Mouse (Mus musculus) kidney, postnatal 36 days (tissue): Measurements from ENCODE around the gene Cfap97d1.

ENCODE experiments used
- DNase-seq, 2 experiments: peaks; one replicate each; pipeline ENCODE4 v3.0.0; 2021 to 2022; ENCODE audit warnings: mixed read lengths in 2 of 2

Gene Cfap97d1

DNA sequence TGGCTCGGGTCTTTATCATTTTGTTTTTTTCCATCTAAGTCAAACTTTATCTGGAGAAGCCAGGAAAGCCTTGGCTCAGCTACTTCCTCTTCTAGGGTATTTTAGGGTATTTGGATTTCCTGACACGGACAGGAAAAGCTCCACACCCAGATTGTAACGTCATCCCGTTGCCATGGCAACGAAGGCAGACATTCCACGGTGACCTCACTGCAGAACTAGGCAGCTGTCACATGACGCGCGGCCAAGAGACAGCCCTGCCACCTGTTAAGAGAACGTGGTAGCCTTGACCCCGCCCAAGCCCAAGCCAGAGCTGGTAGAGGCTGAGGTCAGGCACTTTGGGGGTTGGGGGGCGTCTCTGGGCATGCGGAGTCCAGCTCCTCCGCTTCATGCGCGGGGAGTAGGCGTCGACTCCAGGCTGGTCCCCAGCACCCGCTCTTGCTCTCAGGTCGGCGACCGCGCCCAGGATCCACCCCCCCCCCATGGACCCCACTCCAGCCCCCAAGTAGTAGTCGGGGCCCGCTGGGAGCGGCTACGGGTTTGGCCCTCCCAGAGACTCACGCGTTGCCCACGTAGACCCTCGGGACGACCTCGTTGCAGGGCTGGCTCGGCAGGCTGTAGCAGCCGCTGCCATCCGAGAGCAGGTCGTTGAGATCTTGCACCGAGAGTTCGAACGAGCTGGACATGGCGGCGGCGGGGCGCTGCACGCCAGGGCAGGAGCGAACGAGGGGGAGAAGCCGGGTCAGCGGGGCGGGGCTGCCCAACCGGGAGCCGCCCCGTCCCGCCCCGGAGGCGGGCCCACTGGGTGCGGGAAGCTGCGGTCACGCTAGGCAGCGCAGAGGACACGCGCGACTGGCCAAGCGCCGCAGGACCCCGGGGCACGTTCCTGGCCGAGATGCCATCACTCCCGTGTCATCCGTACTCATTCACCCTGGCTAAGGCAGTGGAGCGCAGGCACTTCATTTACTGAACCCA is at the start of gene Cfap97d1:
Gene Cfap97d1, plus strand, starts transcription at position 226 of the 972 bp plus-strand sequence.
- peak; percentile 97 to 98 for DNase-seq

DNA sequence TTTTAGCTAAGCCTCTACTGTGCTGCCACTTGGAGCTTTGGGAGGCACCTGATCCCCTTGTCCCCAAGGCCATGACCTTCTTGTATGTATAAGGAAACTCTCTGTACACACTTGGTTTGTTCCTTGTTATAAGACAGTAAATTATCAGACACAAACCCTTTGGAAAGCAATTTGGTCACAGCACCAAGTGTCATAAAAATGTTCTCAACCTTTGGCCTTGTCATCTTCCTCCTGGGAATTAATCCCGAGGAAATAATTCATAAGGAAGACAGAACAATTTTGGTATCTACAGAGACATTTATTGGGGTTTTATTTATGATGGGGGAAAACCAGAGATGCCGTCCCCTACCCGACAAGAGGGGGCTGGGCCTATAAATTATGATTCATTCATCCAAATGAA is 48.3 kb upstream of the Cfap97d1 start:
- DNase-seq = peak in 1 of 2 experiments; percentile 24

- no peak for DNase-seq
Observed at GRCm38 (mm10) chr11:101936421-101936820, 47.7 kb upstream of the Cfap97d1 start.

DNA sequence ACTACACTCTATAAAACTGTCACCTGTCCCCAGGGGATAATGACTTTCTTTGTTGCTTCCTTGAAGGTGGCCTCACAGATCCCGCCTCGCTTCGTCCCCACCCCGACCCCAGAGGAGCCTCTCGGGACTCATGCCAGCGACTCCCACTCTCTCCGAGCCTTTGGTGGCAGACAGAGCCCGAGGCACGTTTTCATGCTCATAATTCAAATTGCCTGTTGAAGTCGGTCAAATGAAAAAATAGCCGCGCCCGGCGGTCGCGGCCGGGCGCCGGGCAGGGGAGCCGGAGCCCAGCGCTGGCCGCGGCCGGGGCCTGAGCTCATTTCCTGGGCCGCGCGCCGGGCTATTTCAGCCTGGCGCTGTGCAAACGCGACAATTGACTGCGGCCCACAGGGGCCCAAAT is 47.0 kb upstream of the Cfap97d1 start:
- DNase-seq = peak in 1 of 2 experiments; percentile 59

DNA sequence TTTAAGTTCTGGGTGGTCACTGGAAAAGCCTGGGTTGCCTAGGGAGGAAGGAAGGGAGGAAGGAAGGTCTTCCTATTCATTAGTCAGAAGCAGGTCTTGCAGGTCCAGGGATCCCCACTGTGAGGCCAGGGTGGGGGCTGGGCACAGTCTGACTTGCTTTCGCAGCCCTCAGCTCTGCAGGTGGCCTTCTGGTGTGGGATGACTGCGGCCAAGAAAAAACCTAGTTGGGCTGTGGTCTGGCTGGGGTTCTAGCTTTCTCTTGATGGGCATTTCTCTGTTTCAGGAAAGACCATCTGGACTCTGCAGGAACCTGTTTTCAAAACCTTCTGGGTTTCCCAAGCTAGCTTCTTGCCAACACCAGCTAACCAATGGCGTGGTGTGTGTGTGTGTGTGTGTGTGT is 41.0 kb upstream of the Cfap97d1 start:
- DNase-seq = no peak

DNA sequence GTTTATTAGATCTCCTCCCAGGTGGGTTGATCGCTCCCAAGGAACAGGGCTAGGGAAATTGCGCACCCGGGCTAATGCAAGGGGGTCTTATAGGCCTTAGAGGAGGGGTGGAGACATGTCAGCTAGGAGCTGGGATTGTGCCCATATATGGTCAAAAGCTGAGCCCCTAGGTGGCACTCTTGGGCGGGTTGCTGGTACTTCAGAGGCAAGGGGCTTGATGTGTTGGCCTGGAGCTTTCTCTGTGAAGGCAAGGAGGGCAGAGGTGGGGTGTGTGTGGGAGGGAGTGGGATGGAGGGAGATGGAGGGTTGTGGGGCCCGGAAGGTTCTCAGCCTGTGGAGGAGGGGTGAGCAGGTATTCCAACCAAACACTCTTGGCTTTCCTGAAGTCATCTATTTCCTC is 37.6 kb upstream of the Cfap97d1 start:
- no peak for DNase-seq

DNA sequence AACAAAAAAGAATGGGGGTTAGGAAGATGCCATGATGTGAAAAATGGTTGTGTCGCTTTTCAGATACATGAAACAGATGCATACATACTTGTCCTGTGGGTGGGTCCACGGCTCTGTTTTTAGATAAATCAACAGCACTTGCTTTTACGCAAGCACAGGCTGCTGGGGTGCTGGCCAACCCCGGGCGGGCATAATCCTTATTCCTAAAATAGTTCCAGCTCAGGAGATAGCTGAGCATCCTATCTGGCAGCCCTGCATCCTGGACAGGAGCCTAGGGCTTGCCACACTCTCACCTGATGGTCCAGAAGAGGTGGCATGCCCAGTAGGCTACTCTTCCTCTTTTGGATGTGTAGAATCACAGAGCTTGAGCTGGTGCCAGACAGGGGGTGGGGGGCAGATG is 34.1 kb upstream of the Cfap97d1 start:
- no peak for DNase-seq

GRCm38 (mm10) chr11:101952541-101953341 is 31.3 kb upstream of the Cfap97d1 start:
- peak; percentile 80 to 87 for DNase-seq

DNA sequence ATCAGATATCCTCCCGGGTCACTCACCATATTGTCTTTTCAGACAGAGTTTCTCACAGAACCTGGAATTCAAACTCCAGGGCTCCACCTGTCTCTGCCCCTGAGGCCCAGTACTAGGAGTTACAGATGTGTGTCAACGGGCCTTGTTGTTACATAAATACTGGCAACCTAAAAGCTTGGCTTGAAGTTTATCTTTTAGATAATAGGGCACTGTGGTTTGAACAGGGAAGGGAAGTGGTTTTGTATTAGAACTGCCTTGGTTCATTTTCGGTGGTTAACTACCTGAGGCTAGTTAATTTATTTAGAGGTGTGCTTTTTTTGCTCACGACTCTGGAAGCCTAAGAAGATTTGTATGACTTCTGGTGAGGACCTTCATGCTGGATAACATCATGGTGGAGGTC is 30.6 kb upstream of the Cfap97d1 start:
- no peak for DNase-seq

GRCm38 (mm10) chr11:101957476-101957875 is 26.6 kb upstream of the Cfap97d1 start:
- DNase-seq = no peak

GRCm38 (mm10) chr11:101963043-101963442 is 21.0 kb upstream of the Cfap97d1 start:
- DNase-seq = no peak

- DNase-seq = peak in 1 of 2 experiments; percentile 57
Observed at GRCm38 (mm10) chr11:101963473-101964291, 20.4 kb upstream of the Cfap97d1 start.

DNA sequence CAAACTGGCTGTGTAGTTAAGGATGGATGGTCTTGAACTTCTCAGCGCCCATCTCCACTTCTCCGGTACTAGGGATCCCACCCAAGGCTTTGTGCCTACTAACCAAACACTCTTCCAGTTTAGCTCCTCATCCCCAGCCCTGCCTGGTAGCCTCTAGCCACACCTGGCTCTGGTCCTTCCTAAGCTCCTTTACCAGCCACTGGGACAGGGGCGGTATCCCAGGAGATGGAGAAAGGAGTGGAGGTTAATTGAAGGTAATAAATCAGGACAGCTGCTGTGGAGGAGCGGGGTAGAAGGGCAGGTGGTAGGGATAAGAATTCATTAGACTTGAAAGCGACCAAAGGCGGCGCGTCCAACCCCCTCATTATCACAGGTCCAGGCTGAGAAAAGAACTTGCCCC is 19.4 kb upstream of the Cfap97d1 start:
- DNase-seq = no peak

DNA sequence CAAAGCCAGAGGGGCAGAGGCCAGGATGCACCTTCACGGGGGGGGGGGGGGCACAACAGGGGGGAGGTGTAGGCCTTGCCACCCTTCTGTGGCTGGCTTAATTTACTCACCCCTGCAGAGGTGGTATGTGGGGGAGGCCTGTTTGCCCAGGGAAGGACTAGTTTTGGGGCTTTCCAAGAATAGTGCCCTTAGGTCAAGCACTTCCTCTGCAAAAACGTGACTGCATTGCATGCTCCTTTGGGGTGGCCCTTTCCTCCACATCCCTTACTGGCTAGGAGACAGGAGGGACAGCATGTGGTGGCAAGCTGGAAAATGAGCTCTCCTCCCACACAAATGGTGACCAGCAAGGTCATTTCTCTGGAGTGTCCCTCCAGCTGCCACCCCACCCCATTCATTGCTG is 18.5 kb upstream of the Cfap97d1 start:
- no peak for DNase-seq

DNA sequence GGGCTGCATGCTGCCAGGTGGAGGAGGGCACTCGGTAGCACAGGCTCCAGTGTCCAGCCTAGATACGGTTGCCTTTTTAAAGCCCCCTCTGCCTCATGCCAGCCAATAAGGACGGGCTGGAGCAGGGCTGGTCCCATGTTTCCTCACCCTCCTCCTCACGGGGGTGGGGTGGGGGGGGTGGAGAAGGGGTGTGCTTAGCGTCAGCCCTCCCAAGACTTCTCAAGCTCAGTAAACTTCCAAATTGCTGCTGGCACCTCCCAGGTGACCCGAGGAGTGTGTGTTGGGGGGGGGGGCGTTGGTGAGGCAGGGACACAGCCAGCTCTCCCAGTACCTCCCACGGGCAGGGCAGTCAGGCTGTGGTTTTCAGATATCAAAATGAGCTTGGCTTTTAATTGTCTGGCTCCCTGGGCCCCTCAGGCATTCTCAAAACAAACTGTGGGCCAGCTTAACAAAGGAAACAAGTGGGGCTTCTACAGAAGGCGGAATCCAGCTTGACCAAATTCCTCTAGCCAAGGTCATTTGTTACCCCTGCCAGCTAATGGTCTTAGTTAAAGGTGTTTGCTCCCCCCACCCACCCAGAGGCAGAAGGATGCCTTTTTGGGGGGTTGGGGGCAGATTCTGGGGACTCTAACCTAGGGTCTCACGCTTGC is 17.0 kb upstream of the Cfap97d1 start, which contains the start of gene Sost:
Gene Sost, minus strand, starts transcription at position 51 of the 650 bp plus-strand sequence.
- no peak for DNase-seq

DNA sequence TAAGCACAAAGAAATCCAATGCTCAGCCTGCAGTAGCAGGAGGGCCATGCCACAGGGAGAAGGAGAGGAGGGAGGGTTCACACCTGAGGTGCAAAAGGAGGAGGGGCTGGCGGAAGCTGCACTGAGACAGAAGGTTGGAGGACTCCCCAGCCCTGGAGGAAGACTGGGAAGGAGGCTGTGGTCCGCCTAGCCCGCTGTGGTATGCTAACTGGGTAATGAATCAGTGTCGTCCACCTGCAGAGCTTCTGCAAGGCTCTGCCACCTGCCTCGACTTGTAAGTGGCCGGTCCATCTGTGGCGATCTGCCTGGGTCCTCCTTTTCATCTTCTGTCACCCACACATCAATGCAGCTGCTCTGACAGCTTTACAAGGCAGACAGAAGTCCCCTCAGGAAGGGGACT is 15.8 kb upstream of the Cfap97d1 start:
- no peak for DNase-seq

DNA sequence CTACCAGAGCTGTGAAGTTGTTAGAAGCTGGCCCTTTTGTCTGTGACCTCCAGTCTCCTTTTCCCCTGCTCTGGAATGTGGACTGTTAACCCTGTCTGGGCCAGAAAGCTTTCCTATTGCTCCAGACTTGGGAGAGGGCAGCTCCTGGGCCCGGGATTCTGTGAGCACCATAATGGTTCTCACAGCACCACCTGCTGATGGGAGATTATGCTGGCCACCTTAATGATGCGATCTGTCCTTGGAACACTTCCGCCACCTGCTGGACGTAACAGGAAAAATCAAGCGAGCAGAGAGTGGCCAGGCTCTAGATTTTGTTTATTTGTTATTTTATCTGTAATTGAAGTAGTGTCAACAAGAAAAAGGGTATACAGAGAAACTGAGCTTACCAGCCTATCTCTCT is 15.3 kb upstream of the Cfap97d1 start:
- DNase-seq = peak; percentile 87 to 92

GRCm38 (mm10) chr11:101969835-101970234 is 14.2 kb upstream of the Cfap97d1 start:
- no peak for DNase-seq

DNA sequence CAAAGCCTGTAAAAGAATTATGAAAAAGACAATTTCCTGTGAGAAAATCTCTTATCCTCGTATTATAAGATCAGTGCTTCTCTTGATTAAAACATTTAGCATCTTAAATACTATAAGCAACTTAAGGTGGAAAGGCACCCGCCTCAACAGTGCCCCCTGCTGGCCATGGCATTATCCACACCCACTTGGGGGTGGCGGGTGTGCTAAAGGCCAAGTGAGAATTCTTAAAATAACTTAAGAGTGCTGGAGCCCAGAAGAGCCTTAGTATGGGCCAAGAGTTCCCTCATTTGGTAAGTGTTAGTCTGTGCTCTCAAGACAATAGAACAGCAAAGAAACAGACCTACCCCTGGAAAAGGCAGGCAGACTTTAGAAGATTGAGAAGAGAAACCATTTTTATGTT is 12.7 kb upstream of the Cfap97d1 start:
- peak in 1 of 2 experiments; percentile 77 for DNase-seq

DNA sequence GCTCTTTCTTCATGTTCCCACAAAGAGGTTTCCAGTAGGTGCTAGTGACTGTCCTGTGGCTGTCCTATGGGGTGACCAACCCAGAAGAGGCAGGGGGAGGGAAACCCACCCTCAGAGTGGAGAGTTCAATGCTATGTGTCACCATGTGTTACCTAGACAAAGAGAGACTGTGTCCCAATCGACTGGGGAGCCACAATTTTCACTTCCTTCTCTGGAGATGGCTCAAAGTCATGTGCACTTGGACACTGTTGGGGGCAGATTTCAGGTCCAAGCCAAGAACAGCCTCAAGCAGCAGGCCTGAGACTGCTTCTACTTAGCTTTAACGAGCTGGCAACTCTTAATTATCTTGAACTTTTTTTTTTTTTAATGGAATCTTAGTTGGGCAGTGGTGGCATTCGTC is 12.0 kb upstream of the Cfap97d1 start:
- DNase-seq = no peak

DNA sequence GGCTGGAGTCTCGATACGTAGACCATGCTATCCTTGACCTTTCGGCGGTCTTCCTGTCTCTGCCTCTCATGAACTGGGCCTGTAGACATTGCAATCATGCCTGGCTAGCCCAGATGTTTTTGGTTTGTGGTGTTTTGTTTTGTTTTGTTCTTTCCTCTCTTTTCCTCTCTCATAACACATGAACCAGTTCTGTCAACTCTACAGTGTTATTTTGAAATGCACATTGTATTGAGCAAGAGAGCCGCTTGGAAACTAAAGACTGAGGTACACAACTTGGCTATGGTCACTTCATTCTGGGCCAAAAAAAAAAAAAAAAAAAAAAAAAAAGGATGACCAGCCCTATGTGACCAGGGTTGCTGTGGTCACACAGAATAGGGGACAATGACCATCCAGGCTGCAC is 11.4 kb upstream of the Cfap97d1 start:
- no peak for DNase-seq

- DNase-seq = no peak
Observed at GRCm38 (mm10) chr11:101973496-101973895, 10.6 kb upstream of the Cfap97d1 start.
